Mouse (Mus musculus) forebrain, embryonic 14.5 days (tissue): ENCODE results near the gene Btbd16. TPM values are rescaled to one million over a fixed set of nuclear protein-coding genes. Genes with fewer than 3 reads are reported as not detected.

Experiments
- ATAC-seq: fragments of 200-750 bp; cut with Nextera tagmentation; 2 replicates; pipeline ENCODE4 v1.8.0; 2017; ENCODE audit warnings: mild to moderate bottlenecking, moderate library complexity
- DNase-seq: peaks from one replicate; pipeline ENCODE4 v3.0.0-alpha.2; 2015; ENCODE audit warnings: low spot score
- H3K27ac ChIP-seq: fragments of 300-500 bp; sonication (generic); 2 replicates; pipeline ENCODE4 v1.5.1; 2014; ENCODE audit warnings: low read depth, mild to moderate bottlenecking, control low read depth, low read length, moderate library complexity
- H3K27me3 ChIP-seq: fragments of 300-500 bp; sonication (generic); replicated peaks from 2 replicates; pipeline ENCODE4 v1.6.1; 2014; ENCODE audit warnings: low read length, control low read depth, mixed read lengths; ENCODE audit not compliant: control insufficient read depth, insufficient read depth
- H3K36me3 ChIP-seq: fragments of 300-500 bp; sonication (generic); 2 replicates; pipeline ENCODE4 v1.6.1; 2014; ENCODE audit warnings: low read length, control low read depth; ENCODE audit not compliant: control insufficient read depth, insufficient read depth
- H3K4me1 ChIP-seq: fragments of 300-500 bp; sonication (generic); 2 replicates; pipeline ENCODE4 v1.6.1; 2014; ENCODE audit warnings: antibody characterized with exemption, low read length, control low read depth; ENCODE audit not compliant: control insufficient read depth, insufficient read depth
- H3K4me2 ChIP-seq: fragments of 300-500 bp; sonication (generic); 2 replicates; pipeline ENCODE4 v1.6.1; 2014; ENCODE audit warnings: mild to moderate bottlenecking, control low read depth, low read length
- H3K4me3 ChIP-seq: fragments of 300-500 bp; sonication (generic); 2 replicates; pipeline ENCODE4 v1.5.1; 2014; ENCODE audit warnings: low read depth, low read length, control low read depth
- H3K9ac ChIP-seq: fragments of 300-500 bp; sonication (generic); 2 replicates; pipeline ENCODE4 v1.6.1; 2014; ENCODE audit warnings: mild to moderate bottlenecking, low read length, control low read depth, moderate library complexity
- H3K9me3 ChIP-seq: fragments of 300-500 bp; sonication (generic); replicated peaks from 2 replicates; pipeline ENCODE4 v1.6.1; 2016; ENCODE audit warnings: low read length, control low read depth, mixed read lengths; ENCODE audit not compliant: control insufficient read depth
- WGBS: fragments of 180-500 bp; shearing (Covaris S2); extraction: QIAGEN DNeasy Blood & Tissue Kit; methylation state at CpG from one replicate; pipeline ENCODE4 v1.1.7; 2014; 5-methylcytosine and 5-hydroxymethylcytosine counted together
- polyA plus RNA-seq: library from polyadenylated mRNA; unstranded; fragments of >200 nt; fragmentation: Nextera tagmentation; extraction: Ambion mirVana; gene quantifications from 2 replicates; pipeline ENCODE4 v1.2.1, GENCODE M21; 2014

Btbd16 gene
- polyA plus RNA-seq, 1 experiment from 2014 or later, result not detected

GRCm38 (mm10) chr7:130800681-130801080 is 26.8 kb downstream of the Btbd16 start:
- Histone ChIP-seq H3K4me2 (no peak overlapping the region), H3K27ac (no peak overlapping the region), H3K36me3 (no peaks in the 10 kb centered on the region), H3K9me3 (no peaks in the 10 kb centered on the region), H3K9ac (no peak overlapping the region), H3K4me1 (no peaks in the 10 kb centered on the region), H3K4me3 (no peak overlapping the region), H3K27me3 (no peaks in the 10 kb centered on the region)
- no peak for DNase-seq
- ATAC-seq, result no peak
- WGBS, result 65% methylated on average over 4 of the region's 4 CpGs

DNA sequence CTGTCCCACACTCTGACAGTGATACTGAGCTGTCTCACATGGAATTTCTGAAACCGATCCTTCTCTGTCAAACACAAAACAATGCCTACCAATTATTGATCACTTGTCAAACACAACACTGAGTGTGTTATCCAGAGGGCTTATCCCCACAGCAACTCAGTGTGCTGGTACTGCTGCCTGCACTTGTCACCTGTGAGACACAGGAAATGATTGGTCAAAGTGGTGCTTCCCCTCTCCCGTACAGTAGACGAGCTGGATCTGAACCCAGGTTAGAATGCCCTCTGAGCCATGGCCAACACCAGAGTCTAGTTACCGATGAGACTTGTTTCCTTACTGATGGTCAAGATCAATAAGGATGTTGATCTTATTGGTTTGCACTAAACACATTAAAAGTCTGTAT is 27.9 kb downstream of the Btbd16 start:
- ATAC-seq (no peak), DNase-seq (no peak)
- Histone ChIP-seq H3K4me1 (no peaks in the 10 kb centered on the region), H3K9me3 (no peaks in the 10 kb centered on the region), H3K4me3 (no peak overlapping the region), H3K27me3 (no peaks in the 10 kb centered on the region), H3K27ac (no peak overlapping the region), H3K36me3 (no peaks in the 10 kb centered on the region), H3K9ac (no peak overlapping the region), H3K4me2 (no peak overlapping the region)
- WGBS, result 93% methylated on average over 4 of the region's 4 CpGs

- H3K9me3 ChIP-seq, result no peaks in the 10 kb centered on the region
- ATAC-seq, result no peak
- no peaks in the 10 kb centered on the region for H3K4me1 ChIP-seq
- no peak overlapping the region for H3K4me2 ChIP-seq
- H3K27me3 ChIP-seq, result no peaks in the 10 kb centered on the region
- no peak overlapping the region for H3K9ac ChIP-seq
- no peaks in the 10 kb centered on the region for H3K36me3 ChIP-seq
- 72% methylated on average over 8 of the region's 8 CpGs for WGBS
- H3K27ac ChIP-seq, result no peak overlapping the region
- no peak for DNase-seq
- no peak overlapping the region for H3K4me3 ChIP-seq
These were observed 29.5 kb downstream of the Btbd16 start for GRCm38 (mm10) chr7:130803251-130803825.

GRCm38 (mm10) chr7:130804991-130805390 is 31.1 kb downstream of the Btbd16 start:
- Histone ChIP-seq H3K9me3 (no peaks in the 10 kb centered on the region), H3K9ac (no peak overlapping the region), H3K4me3 (no peak overlapping the region), H3K4me1 (no peaks in the 10 kb centered on the region), H3K4me2 (no peak overlapping the region), H3K27me3 (no peaks in the 10 kb centered on the region), H3K36me3 (no peaks in the 10 kb centered on the region), H3K27ac (no peak overlapping the region)
- ATAC-seq, result no peak
- DNase-seq, result no peak
- WGBS, result 90% methylated on average over 5 of the region's 5 CpGs

- Histone ChIP-seq H3K9me3 (no peaks in the 10 kb centered on the region), H3K4me3 (no peak overlapping the region), H3K27ac (no peak overlapping the region), H3K9ac (no peak overlapping the region), H3K4me2 (no peak overlapping the region), H3K27me3 (no peaks in the 10 kb centered on the region), H3K36me3 (no peaks in the 10 kb centered on the region), H3K4me1 (no peaks in the 10 kb centered on the region)
- WGBS, result 81% methylated on average over 8 of the region's 8 CpGs
- DNase-seq (no peak), ATAC-seq (no peak)
These were observed 33.9 kb downstream of the Btbd16 start for GRCm38 (mm10) chr7:130807749-130808148.

- H3K4me1 ChIP-seq, result no peaks in the 10 kb centered on the region
- H3K27me3 ChIP-seq, result no peaks in the 10 kb centered on the region
- no peak overlapping the region for H3K9ac ChIP-seq
- ATAC-seq (no peak), DNase-seq (no peak)
- 88% methylated on average over 6 of the region's 6 CpGs for WGBS
- no peaks in the 10 kb centered on the region for H3K36me3 ChIP-seq
- H3K4me3 ChIP-seq, result no peak overlapping the region
- no peak overlapping the region for H3K4me2 ChIP-seq
- H3K9me3 ChIP-seq, result no peaks in the 10 kb centered on the region
- no peak overlapping the region for H3K27ac ChIP-seq
These were observed 34.8 kb downstream of the Btbd16 start for GRCm38 (mm10) chr7:130808694-130809093.

DNA sequence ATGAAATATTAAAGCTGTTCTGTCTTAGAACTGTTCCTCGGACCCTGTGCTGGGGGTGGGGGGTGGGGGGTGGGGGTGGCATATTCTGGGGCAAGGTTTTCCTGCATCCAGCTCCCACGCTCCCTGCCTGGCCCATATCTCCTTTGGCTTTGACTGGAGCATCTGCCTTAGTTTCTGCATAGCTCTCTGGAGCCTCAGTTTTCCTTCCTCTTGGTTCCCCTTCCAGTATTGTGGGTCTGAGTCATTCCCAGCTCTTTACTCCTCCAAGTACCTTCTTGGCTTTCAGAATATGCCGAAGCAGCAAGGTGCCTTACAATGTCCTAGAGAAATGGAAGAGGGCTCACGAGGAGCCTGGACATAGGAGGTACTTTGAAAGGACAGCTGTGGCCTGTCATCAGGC is 36.4 kb downstream of the Btbd16 start:
- H3K4me1 ChIP-seq, result no peaks in the 10 kb centered on the region
- ATAC-seq (no peak), DNase-seq (no peak)
- no peak overlapping the region for H3K4me3 ChIP-seq
- 83% methylated on average over 4 of the region's 4 CpGs for WGBS
- no peak overlapping the region for H3K4me2 ChIP-seq
- no peaks in the 10 kb centered on the region for H3K36me3 ChIP-seq
- H3K9ac ChIP-seq, result no peak overlapping the region
- no peaks in the 10 kb centered on the region for H3K9me3 ChIP-seq
- H3K27me3 ChIP-seq, result no peaks in the 10 kb centered on the region
- no peak overlapping the region for H3K27ac ChIP-seq

DNA sequence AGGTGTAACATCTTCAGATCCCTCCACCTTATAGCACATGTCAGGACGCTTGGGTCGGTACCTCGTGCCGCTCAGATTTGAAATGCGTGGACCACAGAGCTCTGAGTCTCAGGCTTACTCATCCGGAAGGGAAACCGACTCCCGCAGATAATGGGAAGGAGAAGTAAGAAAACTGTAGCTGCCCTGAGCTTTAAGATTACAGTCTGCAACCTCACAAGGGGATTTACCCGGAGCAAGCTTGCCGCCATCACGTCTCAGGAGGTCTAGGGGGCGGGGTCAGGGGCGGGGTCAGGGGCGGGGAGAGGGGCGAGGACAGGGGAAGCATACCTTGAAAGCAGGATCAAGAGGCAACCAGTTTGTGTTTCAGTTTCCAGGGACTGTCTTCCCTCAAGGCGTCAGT is 38.5 kb downstream of the Btbd16 start:
- 35% methylated on average over 16 of the region's 16 CpGs for WGBS
- Histone ChIP-seq H3K4me2 (no peak overlapping the region), H3K4me3 (no peak overlapping the region), H3K9ac (no peak overlapping the region), H3K4me1 (no peaks in the 10 kb centered on the region), H3K36me3 (no peaks in the 10 kb centered on the region), H3K27me3 (no peaks in the 10 kb centered on the region), H3K27ac (no peak overlapping the region), H3K9me3 (no peaks in the 10 kb centered on the region)
- ATAC-seq (no peak), DNase-seq (no peak)

DNA sequence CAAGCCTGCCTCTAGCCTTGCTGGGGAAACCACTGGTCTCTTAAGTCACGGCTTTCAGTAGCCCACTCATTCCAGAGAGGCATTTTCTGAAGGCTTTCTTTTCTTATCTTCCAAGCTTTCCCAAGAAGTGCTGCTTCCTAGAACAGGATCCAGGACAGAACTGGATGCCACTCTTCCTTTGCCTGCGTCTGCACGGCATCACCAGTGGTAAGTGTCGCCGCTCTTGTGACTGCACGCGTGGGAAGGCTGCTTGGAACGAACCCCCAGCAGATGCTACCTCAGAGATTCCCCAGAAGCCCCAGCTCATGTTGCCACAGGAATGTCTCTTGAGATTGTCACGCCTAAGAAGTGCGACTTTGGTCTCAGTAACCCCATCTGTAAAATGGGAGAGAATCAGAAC is 41.7 kb downstream of the Btbd16 start:
- Histone ChIP-seq H3K36me3 (no peaks in the 10 kb centered on the region), H3K27me3 (no peaks in the 10 kb centered on the region), H3K4me3 (no peak overlapping the region), H3K27ac (no peak overlapping the region), H3K9me3 (no peaks in the 10 kb centered on the region), H3K9ac (no peak overlapping the region), H3K4me1 (no peaks in the 10 kb centered on the region), H3K4me2 (no peak overlapping the region)
- DNase-seq, result no peak
- ATAC-seq, result no peak
- 94% methylated on average over 10 of the region's 10 CpGs for WGBS
